Mouse (Mus musculus): ENCODE measurements at regions not wholly inside any gene's neighbourhood (a gene's known extent, or its start where the extent isn't known, plus 50 kb on each side); places are given as distances from the start of the nearest gene placed in this dataset.

GRCm38 (mm10) chr10:108089375-108089981, 72.5 kb upstream of the Ppp1r12a start:
- TF ChIP-seq SIN3A (IDR thresholded peaks at IDR 0.05; ENCODE audit: low read length) (peak; percentile 68; the same call in 1 of the 2 replicates), BHLHE40 (IDR thresholded peaks at IDR 0.05; ENCODE audit: borderline replicate concordance, low read depth, low read length) (no peak), CTCF (IDR thresholded peaks at IDR 0.05 in 2 of 3, conservative IDR thresholded peaks at IDR 0.05 in 1 of 3; ENCODE audit: control insufficient read depth in 1 of 3, insufficient read depth in 1 of 3, low read depth in 2 of 3, low read length in 3 of 3, poor library complexity in 1 of 3, severe bottlenecking in 1 of 3) (no peak), MXI1 (IDR thresholded peaks at IDR 0.05; ENCODE audit: low read depth, low read length) (no peak), GATA1 (IDR thresholded peaks at IDR 0.05; ENCODE audit: low read depth, low read length) (peak; percentile 62), NRF1 (IDR thresholded peaks at IDR 0.05; ENCODE audit: insufficient read depth, low read depth, low read length, poor library complexity, severe bottlenecking) (no peak), SMC3 (IDR thresholded peaks at IDR 0.05; ENCODE audit: low read depth, low read length) (no peak), TCF12 (IDR thresholded peaks at IDR 0.05; ENCODE audit: low read depth, low read length) (peak; percentile 71), ETS1 (IDR thresholded peaks at IDR 0.05; ENCODE audit: low read depth, low read length) (peak; percentile 61)

Measured in MEL (cell line).